Mouse (Mus musculus) kidney, embryonic 14.5 days (tissue): ENCODE data around the gene Pla1a. TPM values are rescaled to one million over a fixed set of nuclear protein-coding genes. Genes with fewer than 3 reads are reported as not detected.

Experiments used
- ATAC-seq: fragments of 200-750 bp; cut with Nextera tagmentation; 2 replicates; pipeline ENCODE4 v1.8.0; 2017; ENCODE audit warnings: moderate number of reproducible peaks, mild to moderate bottlenecking, moderate TSS enrichment, moderate library complexity; ENCODE audit not compliant: low FRiP score, low TSS enrichment
- H3K27ac ChIP-seq: fragments of 300-500 bp; sonication (generic); 2 replicates; pipeline ENCODE4 v1.5.1; 2014; ENCODE audit warnings: low read depth, mild to moderate bottlenecking, low read length, moderate library complexity, mixed read lengths
- H3K27me3 ChIP-seq: fragments of 300-500 bp; sonication (generic); 2 replicates; pipeline ENCODE4 v1.6.1; 2014; ENCODE audit warnings: mild to moderate bottlenecking, low read length; ENCODE audit not compliant: control insufficient read depth, insufficient read depth
- H3K36me3 ChIP-seq: fragments of 300-500 bp; sonication (generic); 2 replicates; pipeline ENCODE4 v1.6.1; 2014; ENCODE audit warnings: low read length, mixed read lengths; ENCODE audit not compliant: control insufficient read depth, insufficient read depth
- H3K4me1 ChIP-seq: fragments of 300-500 bp; sonication (generic); 2 replicates; pipeline ENCODE4 v1.6.1; 2014; ENCODE audit warnings: low read length, mixed read lengths; ENCODE audit not compliant: control insufficient read depth, insufficient read depth
- H3K4me2 ChIP-seq: fragments of 300-500 bp; sonication (generic); replicated peaks from 2 replicates; pipeline ENCODE4 v1.6.1; 2014; ENCODE audit warnings: low read depth, mild to moderate bottlenecking, low read length
- H3K4me3 ChIP-seq: fragments of 300-500 bp; sonication (generic); 2 replicates; pipeline ENCODE4 v1.5.1; 2014; ENCODE audit warnings: mild to moderate bottlenecking, low read length
- H3K9ac ChIP-seq: fragments of 300-500 bp; sonication (generic); 2 replicates; pipeline ENCODE4 v1.6.1; 2014; ENCODE audit warnings: low read depth, mild to moderate bottlenecking, low read length, moderate library complexity
- H3K9me3 ChIP-seq: fragments of 300-500 bp; sonication (generic); 2 replicates; pipeline ENCODE4 v1.6.1; 2016; ENCODE audit warnings: low read length; ENCODE audit not compliant: control insufficient read depth
- WGBS: fragments of 180-500 bp; shearing (Covaris S2); extraction: QIAGEN DNeasy Blood & Tissue Kit; methylation state at CpG from one replicate; pipeline ENCODE4 v1.1.7; 2014; 5-methylcytosine and 5-hydroxymethylcytosine counted together
- polyA plus RNA-seq: library from polyadenylated mRNA; unstranded; fragments of >200 nt; fragmentation: Nextera tagmentation; extraction: Ambion mirVana; gene quantifications from 2 replicates; pipeline ENCODE4 v1.2.1, GENCODE M21; 2014

Gene Pla1a
- polyA plus RNA-seq, 1 experiment from 2014 or later, result 0.79 TPM

GRCm38 (mm10) chr16:38399531-38400231 lies 33.3 kb downstream of the Pla1a start:
- Histone ChIP-seq H3K36me3 (no peaks in the 10 kb centered on the region), H3K4me3 (peak overlapping the region; percentile 23), H3K27ac (peak overlapping the region; percentile 62), H3K9me3 (no peaks in the 10 kb centered on the region), H3K9ac (peak overlapping the region; percentile 54), H3K27me3 (no peaks in the 10 kb centered on the region), H3K4me2 (peak overlapping the region; percentile 51), H3K4me1 (peaks cover 14% of the 10 kb centered on the region)
- 5% methylated on average over 17 of the region's 17 CpGs for WGBS
- ATAC-seq, result peak; percentile 88

GRCm38 (mm10) chr16:38399076-38399475 lies 33.9 kb downstream of the Pla1a start:
- Histone ChIP-seq H3K4me2 (no peak overlapping the region), H3K27ac (peak overlapping the region; percentile 62), H3K9ac (0 out of 2 replicates have a peak overlapping the region, but pooled peaks have one; percentile 54), H3K4me1 (peaks cover 14% of the 10 kb centered on the region), H3K9me3 (no peaks in the 10 kb centered on the region), H3K4me3 (no peak overlapping the region; the same call in 1 of the 2 replicates), H3K27me3 (no peaks in the 10 kb centered on the region), H3K36me3 (no peaks in the 10 kb centered on the region)
- peak; percentile 32; the same call in 1 of the 2 replicates for ATAC-seq
- WGBS, result 74% methylated on average over 3 of the region's 3 CpGs

GRCm38 (mm10) chr16:38398266-38398665 lies 34.7 kb downstream of the Pla1a start:
- no peak for ATAC-seq
- Histone ChIP-seq H3K4me3 (no peak overlapping the region), H3K36me3 (no peaks in the 10 kb centered on the region), H3K4me1 (peaks cover 14% of the 10 kb centered on the region), H3K9me3 (no peaks in the 10 kb centered on the region), H3K9ac (no peak overlapping the region), H3K27me3 (no peaks in the 10 kb centered on the region), H3K27ac (no peak overlapping the region), H3K4me2 (no peak overlapping the region)
- 93% methylated on average over 6 of the region's 6 CpGs for WGBS

- no peaks in the 10 kb centered on the region for H3K36me3 ChIP-seq
- no peaks in the 10 kb centered on the region for H3K9me3 ChIP-seq
- H3K27ac ChIP-seq, result no peak overlapping the region
- no peak overlapping the region for H3K4me3 ChIP-seq
- no peak overlapping the region for H3K4me2 ChIP-seq
- peaks cover 14% of the 10 kb centered on the region for H3K4me1 ChIP-seq
- ATAC-seq, result no peak
- no peaks in the 10 kb centered on the region for H3K27me3 ChIP-seq
- 41% methylated on average over 13 of the region's 13 CpGs for WGBS
- no peak overlapping the region for H3K9ac ChIP-seq
Observed at GRCm38 (mm10) chr16:38396155-38396554, 36.8 kb downstream of the Pla1a start.

GRCm38 (mm10) chr16:38395060-38395730 lies 37.8 kb downstream of the Pla1a start:
- Histone ChIP-seq H3K4me2 (no peak overlapping the region), H3K4me1 (peaks cover 12% of the 10 kb centered on the region), H3K4me3 (no peak overlapping the region), H3K36me3 (no peaks in the 10 kb centered on the region), H3K9me3 (no peaks in the 10 kb centered on the region), H3K27me3 (no peaks in the 10 kb centered on the region), H3K27ac (no peak overlapping the region), H3K9ac (no peak overlapping the region)
- ATAC-seq, result no peak
- 57% methylated on average over 6 of the region's 6 CpGs for WGBS

- 89% methylated on average over 8 of the region's 8 CpGs for WGBS
- Histone ChIP-seq H3K4me2 (no peak overlapping the region), H3K9me3 (no peaks in the 10 kb centered on the region), H3K9ac (no peak overlapping the region), H3K4me3 (no peak overlapping the region), H3K36me3 (no peaks in the 10 kb centered on the region), H3K27ac (no peak overlapping the region), H3K27me3 (no peaks in the 10 kb centered on the region), H3K4me1 (peaks cover 2% of the 10 kb centered on the region; the same call in 1 of the 2 replicates)
- ATAC-seq, result no peak
Observed at GRCm38 (mm10) chr16:38394191-38394618, 38.7 kb downstream of the Pla1a start.

GRCm38 (mm10) chr16:38392126-38392894 lies 40.6 kb downstream of the Pla1a start:
- Histone ChIP-seq H3K4me2 (no peak overlapping the region), H3K4me3 (no peak overlapping the region), H3K36me3 (no peaks in the 10 kb centered on the region), H3K27me3 (no peaks in the 10 kb centered on the region), H3K4me1 (no peaks in the 10 kb centered on the region), H3K9me3 (no peaks in the 10 kb centered on the region), H3K9ac (no peak overlapping the region), H3K27ac (no peak overlapping the region)
- ATAC-seq, result no peak
- 69% methylated on average over 23 of the region's 23 CpGs for WGBS

- ATAC-seq, result no peak
- WGBS, result 93% methylated on average over 7 of the region's 7 CpGs
- Histone ChIP-seq H3K4me2 (no peak overlapping the region), H3K27me3 (no peaks in the 10 kb centered on the region), H3K4me1 (no peaks in the 10 kb centered on the region), H3K4me3 (no peak overlapping the region), H3K36me3 (no peaks in the 10 kb centered on the region), H3K27ac (no peak overlapping the region), H3K9ac (no peak overlapping the region), H3K9me3 (no peaks in the 10 kb centered on the region)
Observed at GRCm38 (mm10) chr16:38390322-38390721, 42.6 kb downstream of the Pla1a start.
